Mouse (Mus musculus): Measurements from ENCODE around the gene Tm2d1. TPM values are rescaled to one million over a fixed set of nuclear protein-coding genes. Genes with fewer than 3 reads are reported as not detected.

The Tm2d1 gene
- total RNA-seq, 2 experiments from 2014 or later: 28.2 to 30.0 TPM

GRCm38 (mm10) chr4:98322223-98322622 lies 60.9 kb downstream of the Tm2d1 start:
- peak; percentile 99 for DNase-seq

- DNase-seq: peak; percentile 44
Measured at GRCm38 (mm10) chr4:98321371-98322111, 61.6 kb downstream of the Tm2d1 start.

- no peak for DNase-seq
Measured at GRCm38 (mm10) chr4:98318769-98319168, 64.3 kb downstream of the Tm2d1 start.

GRCm38 (mm10) chr4:98317149-98317548 lies 66.0 kb downstream of the Tm2d1 start:
- DNase-seq: no peak

Other genes with a start within 250 kb of the Tm2d1 start
- 1 to 10 TPM; 4.7 to 5.9 TPM for gene Patj, start 12.5 kb upstream of the Tm2d1 start, total RNA-seq (2021)